Mouse (Mus musculus) forebrain, embryonic 14.5 days (tissue): Measurements from ENCODE around the gene Slx1b. TPM values are rescaled to one million over a fixed set of nuclear protein-coding genes. Genes with fewer than 3 reads are reported as not detected.
A peak's percentile ranks its signal among the peaks of the same experiment; 100 is the strongest.
"Not testable (repeated sequence)": the region's sequence is repeated elsewhere in the genome, so short reads cannot be mapped to it uniquely, and the experiment has no call there.

ENCODE experiments used
- ATAC-seq: fragments of 200-750 bp; cut with Nextera tagmentation; 2 replicates; pipeline ENCODE4 v1.8.0; 2017; ENCODE audit warnings: mild to moderate bottlenecking, moderate library complexity
- DNase-seq: peaks from one replicate; pipeline ENCODE4 v3.0.0-alpha.2; 2015; ENCODE audit warnings: low spot score
- H3K27ac ChIP-seq: fragments of 300-500 bp; sonication (generic); 2 replicates; pipeline ENCODE4 v1.5.1; 2014; ENCODE audit warnings: low read depth, mild to moderate bottlenecking, control low read depth, low read length, moderate library complexity
- H3K27me3 ChIP-seq: fragments of 300-500 bp; sonication (generic); replicated peaks from 2 replicates; pipeline ENCODE4 v1.6.1; 2014; ENCODE audit warnings: low read length, control low read depth, mixed read lengths; ENCODE audit not compliant: control insufficient read depth, insufficient read depth
- H3K36me3 ChIP-seq: fragments of 300-500 bp; sonication (generic); 2 replicates; pipeline ENCODE4 v1.6.1; 2014; ENCODE audit warnings: low read length, control low read depth; ENCODE audit not compliant: control insufficient read depth, insufficient read depth
- H3K4me1 ChIP-seq: fragments of 300-500 bp; sonication (generic); 2 replicates; pipeline ENCODE4 v1.6.1; 2014; ENCODE audit warnings: antibody characterized with exemption, low read length, control low read depth; ENCODE audit not compliant: control insufficient read depth, insufficient read depth
- H3K4me2 ChIP-seq: fragments of 300-500 bp; sonication (generic); 2 replicates; pipeline ENCODE4 v1.6.1; 2014; ENCODE audit warnings: mild to moderate bottlenecking, control low read depth, low read length
- H3K4me3 ChIP-seq: fragments of 300-500 bp; sonication (generic); 2 replicates; pipeline ENCODE4 v1.5.1; 2014; ENCODE audit warnings: low read depth, low read length, control low read depth
- H3K9ac ChIP-seq: fragments of 300-500 bp; sonication (generic); 2 replicates; pipeline ENCODE4 v1.6.1; 2014; ENCODE audit warnings: mild to moderate bottlenecking, low read length, control low read depth, moderate library complexity
- H3K9me3 ChIP-seq: fragments of 300-500 bp; sonication (generic); replicated peaks from 2 replicates; pipeline ENCODE4 v1.6.1; 2016; ENCODE audit warnings: low read length, control low read depth, mixed read lengths; ENCODE audit not compliant: control insufficient read depth
- WGBS: fragments of 180-500 bp; shearing (Covaris S2); extraction: QIAGEN DNeasy Blood & Tissue Kit; methylation state at CpG from one replicate; pipeline ENCODE4 v1.1.7; 2014; 5-methylcytosine and 5-hydroxymethylcytosine counted together
- polyA plus RNA-seq: library from polyadenylated mRNA; unstranded; fragments of >200 nt; fragmentation: Nextera tagmentation; extraction: Ambion mirVana; gene quantifications from 2 replicates; pipeline ENCODE4 v1.2.1, GENCODE M21; 2014

Gene Slx1b
- 8.8 and 10.1 TPM in 2 replicates for polyA plus RNA-seq

DNA sequence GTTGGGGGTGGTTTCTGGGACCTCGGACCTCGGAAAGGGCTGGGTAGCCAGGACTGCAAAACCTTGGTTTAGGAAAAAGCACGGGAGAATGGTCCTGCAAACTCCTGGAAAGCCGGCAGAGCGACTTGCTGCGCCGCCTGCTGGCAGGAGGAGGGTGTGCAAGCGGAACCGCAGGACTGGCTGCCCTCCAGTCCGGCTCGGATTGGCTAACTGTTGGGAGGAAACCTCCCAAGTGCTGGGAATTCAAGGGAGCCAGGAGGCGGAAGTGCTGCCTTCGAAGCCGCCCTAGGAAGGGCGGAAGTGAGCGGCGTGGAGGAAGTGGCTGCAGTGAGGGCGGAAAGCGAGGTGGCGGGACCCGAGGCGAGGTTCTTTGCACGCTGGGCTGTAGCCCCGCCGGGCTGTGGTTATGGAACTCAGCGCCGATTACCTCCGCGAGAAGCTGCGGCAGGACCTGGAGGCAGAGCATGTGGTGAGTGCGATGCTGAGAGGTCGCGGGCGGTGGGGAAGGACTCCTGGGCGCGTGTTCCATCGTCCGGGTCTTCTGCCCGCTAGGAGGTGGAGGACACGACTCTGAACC is at the start of gene Slx1b:
Slx1b (minus strand) TSS at position 154 of the 577 bp plus-strand sequence.
- peak; percentile 98 for ATAC-seq
- no peaks in the 10 kb centered on the region for H3K9me3 ChIP-seq
- H3K36me3 ChIP-seq: peaks cover 35% of the 10 kb centered on the region
- peak; percentile 99 for DNase-seq
- WGBS: 0% methylated on average over 38 of the region's 40 CpGs
- peaks cover 16% of the 10 kb centered on the region for H3K4me1 ChIP-seq
- peak within 1 kb of the TSS; percentile 86 for H3K9ac ChIP-seq
- H3K27me3 ChIP-seq: no peaks in the 10 kb centered on the region
- H3K4me2 ChIP-seq: peak within 1 kb of the TSS; percentile 91
- peak within 1 kb of the TSS; percentile 75 for H3K4me3 ChIP-seq
- H3K27ac ChIP-seq: peak within 1 kb of the TSS; percentile 94

GRCm38 (mm10) chr7:126741964-126742482 is 46.4 kb upstream of the Slx1b start:
- ATAC-seq (no peak), DNase-seq (no peak)
- Histone ChIP-seq H3K9ac (no peak overlapping the region), H3K4me2 (no peak overlapping the region), H3K36me3 (no peaks in the 10 kb centered on the region), H3K9me3 (no peaks in the 10 kb centered on the region), H3K27me3 (no peaks in the 10 kb centered on the region), H3K4me3 (no peak overlapping the region), H3K27ac (no peak overlapping the region), H3K4me1 (0 out of 2 replicates have a peak, but pooled peaks cover 4% of the 10 kb centered on the region)
- 93% methylated on average over 13 of the region's 13 CpGs for WGBS

DNA sequence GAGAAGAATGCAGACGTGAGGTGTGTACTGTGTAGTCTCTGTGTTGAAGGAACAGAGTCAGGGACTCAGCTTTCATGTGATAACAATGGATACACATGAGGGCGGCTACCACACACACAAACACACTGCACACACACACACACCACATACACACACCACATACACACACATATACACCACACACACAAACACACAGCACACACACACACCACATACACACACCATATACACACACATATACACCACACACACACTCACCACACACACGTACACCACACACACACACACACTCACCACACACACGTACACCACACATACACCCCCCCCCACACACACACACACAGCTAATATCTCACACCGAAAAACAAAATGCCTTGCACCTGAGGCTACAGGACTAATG is 45.9 kb upstream of the Slx1b start:
- 0 out of 2 replicates have a peak, but pooled peaks cover 4% of the 10 kb centered on the region for H3K4me1 ChIP-seq
- H3K4me3 ChIP-seq: no peak overlapping the region
- no peaks in the 10 kb centered on the region for H3K36me3 ChIP-seq
- 88% methylated on average over 5 of the region's 5 CpGs for WGBS
- no peaks in the 10 kb centered on the region for H3K9me3 ChIP-seq
- DNase-seq (no peak), ATAC-seq (no peak)
- H3K27me3 ChIP-seq: no peaks in the 10 kb centered on the region
- no peak overlapping the region for H3K4me2 ChIP-seq
- no peak overlapping the region for H3K9ac ChIP-seq
- H3K27ac ChIP-seq: no peak overlapping the region

DNA sequence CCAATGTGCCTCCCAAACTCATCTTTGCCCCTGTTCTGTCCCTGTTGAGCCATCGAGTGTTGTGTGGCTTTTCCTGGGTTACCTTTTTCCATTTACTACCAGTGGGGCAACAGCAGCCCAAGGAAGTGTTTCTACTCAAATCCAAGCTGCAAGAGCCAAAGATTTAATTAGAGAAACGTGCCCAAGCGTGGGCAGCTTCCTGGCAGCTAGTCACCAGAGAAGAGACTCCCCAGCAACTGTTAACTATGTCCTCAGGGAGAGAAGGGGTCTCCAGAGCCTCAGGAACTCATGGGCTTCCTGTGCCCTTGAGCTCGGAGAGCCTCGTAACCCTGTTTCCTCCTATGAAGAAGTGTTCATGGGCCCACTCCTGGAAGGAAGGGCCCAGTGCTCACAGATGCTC is 45.4 kb upstream of the Slx1b start:
- no peaks in the 10 kb centered on the region for H3K27me3 ChIP-seq
- no peaks in the 10 kb centered on the region for H3K36me3 ChIP-seq
- no peak for ATAC-seq
- no peak overlapping the region for H3K4me2 ChIP-seq
- 0 out of 2 replicates have a peak, but pooled peaks cover 4% of the 10 kb centered on the region for H3K4me1 ChIP-seq
- DNase-seq: no peak
- H3K4me3 ChIP-seq: no peak overlapping the region
- H3K27ac ChIP-seq: no peak overlapping the region
- H3K9me3 ChIP-seq: no peaks in the 10 kb centered on the region
- H3K9ac ChIP-seq: no peak overlapping the region
- WGBS: 82% methylated on average over 5 of the region's 5 CpGs

GRCm38 (mm10) chr7:126740132-126740735 is 44.6 kb upstream of the Slx1b start:
- 77% methylated on average over 13 of the region's 13 CpGs for WGBS
- H3K9ac ChIP-seq: no peak overlapping the region
- no peak for DNase-seq

DNA sequence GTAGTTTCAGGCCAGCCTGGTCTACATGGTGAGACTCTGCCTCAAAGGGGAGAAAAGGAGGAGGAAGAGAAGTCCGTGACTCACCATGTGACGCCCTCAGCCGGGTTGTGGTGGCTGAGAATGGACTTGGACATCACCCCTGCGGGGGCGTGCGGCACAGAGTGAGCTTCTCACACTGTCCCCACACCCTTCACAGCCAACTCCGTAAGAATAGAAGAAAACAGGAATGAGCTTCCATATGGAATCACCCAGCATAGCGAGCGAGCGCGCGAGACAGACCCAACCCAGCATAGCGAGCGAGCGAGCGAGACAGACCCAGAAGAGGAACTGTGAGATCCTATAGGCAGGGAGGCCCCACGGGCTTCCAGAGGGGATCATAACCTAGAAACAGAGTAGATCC is 44.0 kb upstream of the Slx1b start:
- Histone ChIP-seq H3K9me3 (no peaks in the 10 kb centered on the region), H3K27ac (no peak overlapping the region), H3K36me3 (no peaks in the 10 kb centered on the region), H3K4me1 (0 out of 2 replicates have a peak, but pooled peaks cover 4% of the 10 kb centered on the region), H3K27me3 (no peaks in the 10 kb centered on the region), H3K4me2 (no peak overlapping the region), H3K4me3 (no peak overlapping the region), H3K9ac (no peak overlapping the region)
- ATAC-seq: no peak
- WGBS: 86% methylated on average over 17 of the region's 17 CpGs
- DNase-seq: no peak

More at GRCm38 (mm10) chr7:126740132-126740735, 44.6 kb upstream of the Slx1b start:
- H3K27ac ChIP-seq: no peak overlapping the region
- no peaks in the 10 kb centered on the region for H3K27me3 ChIP-seq
- no peaks in the 10 kb centered on the region for H3K36me3 ChIP-seq
- H3K4me3 ChIP-seq: no peak overlapping the region
- H3K4me1 ChIP-seq: 0 out of 2 replicates have a peak, but pooled peaks cover 4% of the 10 kb centered on the region
- no peak overlapping the region for H3K4me2 ChIP-seq
- no peak for ATAC-seq
- H3K9me3 ChIP-seq: no peaks in the 10 kb centered on the region

GRCm38 (mm10) chr7:126736122-126736521 is 40.5 kb upstream of the Slx1b start:
- Histone ChIP-seq H3K27me3 (no peaks in the 10 kb centered on the region), H3K9me3 (no peaks in the 10 kb centered on the region), H3K4me3 (no peak overlapping the region), H3K4me1 (0 out of 2 replicates have a peak, but pooled peaks cover 4% of the 10 kb centered on the region), H3K4me2 (no peak overlapping the region), H3K9ac (no peak overlapping the region), H3K36me3 (no peaks in the 10 kb centered on the region), H3K27ac (no peak overlapping the region)
- DNase-seq (no peak), ATAC-seq (no peak)
- WGBS: 88% methylated on average over 8 of the region's 8 CpGs

GRCm38 (mm10) chr7:126730256-126730789 is 34.7 kb upstream of the Slx1b start:
- not testable (repeated sequence) for H3K9ac ChIP-seq, H3K27me3 ChIP-seq, H3K36me3 ChIP-seq, DNase-seq, H3K9me3 ChIP-seq, H3K4me1 ChIP-seq, H3K4me3 ChIP-seq, ATAC-seq, H3K27ac ChIP-seq, H3K4me2 ChIP-seq
- 87% methylated on average over 4 of the region's 4 CpGs for WGBS

DNA sequence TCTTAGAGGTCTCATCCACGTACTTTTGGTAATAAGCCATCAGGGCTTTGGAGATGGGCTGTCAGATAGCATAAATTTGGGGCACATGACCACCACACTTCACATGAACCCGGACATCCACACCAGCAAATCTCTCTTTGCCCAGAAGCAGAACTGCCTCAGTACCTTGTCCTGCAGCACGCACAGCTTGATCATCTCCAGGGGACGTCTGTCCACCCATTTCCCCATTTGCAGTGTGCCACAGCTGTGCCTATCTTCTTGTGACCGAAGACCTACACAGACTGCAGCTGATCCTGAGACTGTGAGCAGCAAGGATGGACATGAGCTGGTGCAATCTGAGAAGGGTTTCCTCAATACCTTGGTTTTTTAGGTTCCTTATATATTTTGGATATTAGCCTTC is 30.1 kb upstream of the Slx1b start:
- no peak overlapping the region for H3K27ac ChIP-seq
- ATAC-seq (no peak), DNase-seq (no peak)
- no peak overlapping the region for H3K4me2 ChIP-seq
- no peaks in the 10 kb centered on the region for H3K27me3 ChIP-seq
- no peak overlapping the region for H3K4me3 ChIP-seq
- H3K9me3 ChIP-seq: no peaks in the 10 kb centered on the region
- WGBS: 87% methylated on average over 5 of the region's 5 CpGs
- no peaks in the 10 kb centered on the region for H3K4me1 ChIP-seq
- no peaks in the 10 kb centered on the region for H3K36me3 ChIP-seq
- H3K9ac ChIP-seq: no peak overlapping the region
